Mouse (Mus musculus): ENCODE measurements at regions not wholly inside any gene's neighbourhood (a gene's known extent, or its start where the extent isn't known, plus 50 kb on each side); places are given as distances from the start of the nearest gene placed in this dataset.

- H3K27ac ChIP-seq (ENCODE audit: low read length) = no peak overlapping the region
- H3K9ac ChIP-seq (replicated peaks; ENCODE audit: low read length) = no peak overlapping the region
- no peak for ATAC-seq (ENCODE audit: low FRiP score, low TSS enrichment)
- 92% methylated on average over 2 of the region's 2 CpGs for WGBS
- no peak overlapping the region for H3K4me3 ChIP-seq (ENCODE audit: low read length)
- no peaks in the 10 kb centered on the region for H3K27me3 ChIP-seq (ENCODE audit: insufficient read depth, low read length)
- no peaks in the 10 kb centered on the region for H3K4me1 ChIP-seq (ENCODE audit: insufficient read depth, low read length)
- H3K4me2 ChIP-seq (replicated peaks; ENCODE audit: low read depth, low read length) = no peak overlapping the region
- no peaks in the 10 kb centered on the region for H3K9me3 ChIP-seq (ENCODE audit: low read length)
- no peaks in the 10 kb centered on the region for H3K36me3 ChIP-seq (ENCODE audit: insufficient read depth, low read length)
Measured at GRCm38 (mm10) chr8:90654786-90655185, 162.4 kb downstream of the Gm19935 start.

DNA sequence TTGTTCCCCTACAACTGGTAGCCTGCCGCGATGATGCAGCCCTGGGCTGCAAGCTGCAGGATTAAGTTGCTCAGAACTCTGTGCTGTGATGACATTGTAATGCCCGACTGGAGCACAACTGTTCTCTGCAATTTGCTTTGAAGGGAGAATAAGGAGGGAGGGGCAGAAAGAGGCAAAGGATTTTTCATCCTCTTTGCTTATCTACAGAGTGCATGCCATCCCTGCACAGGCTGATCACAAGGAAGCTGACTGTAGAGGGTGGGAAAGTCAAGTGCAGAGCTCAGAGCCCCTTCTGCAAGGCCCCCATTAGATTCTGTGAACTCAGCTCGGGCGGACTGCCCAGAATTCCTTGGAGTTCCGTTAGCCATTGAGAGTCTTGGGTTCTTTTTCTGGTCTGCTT, 174.8 kb downstream of the Gm19935 start:
- H3K4me2 ChIP-seq (replicated peaks; ENCODE audit: low read depth, low read length) = no peak overlapping the region
- H3K4me3 ChIP-seq (ENCODE audit: low read length) = no peak overlapping the region
- H3K4me1 ChIP-seq (ENCODE audit: insufficient read depth, low read length) = no peaks in the 10 kb centered on the region
- no peak overlapping the region for H3K27ac ChIP-seq (ENCODE audit: low read length)
- 50% methylated on average over 6 of the region's 6 CpGs for whole genome bisulfite sequencing
- no peak overlapping the region for H3K9ac ChIP-seq (replicated peaks; ENCODE audit: low read length)
- no peak for ATAC-seq (ENCODE audit: low FRiP score, low TSS enrichment)
- no peaks in the 10 kb centered on the region for H3K36me3 ChIP-seq (ENCODE audit: insufficient read depth, low read length)
- no peaks in the 10 kb centered on the region for H3K27me3 ChIP-seq (ENCODE audit: insufficient read depth, low read length)
- H3K9me3 ChIP-seq (ENCODE audit: low read length) = no peaks in the 10 kb centered on the region

GRCm38 (mm10) chr8:90636770-90637169, 180.4 kb downstream of the Gm19935 start:
- Histone ChIP-seq H3K9ac (replicated peaks; ENCODE audit: low read length) (no peak overlapping the region), H3K27me3 (ENCODE audit: insufficient read depth, low read length) (no peaks in the 10 kb centered on the region), H3K4me1 (ENCODE audit: insufficient read depth, low read length) (no peaks in the 10 kb centered on the region), H3K4me2 (replicated peaks; ENCODE audit: low read depth, low read length) (no peak overlapping the region), H3K9me3 (ENCODE audit: low read length) (no peaks in the 10 kb centered on the region), H3K36me3 (ENCODE audit: insufficient read depth, low read length) (no peaks in the 10 kb centered on the region), H3K27ac (ENCODE audit: low read length) (no peak overlapping the region), H3K4me3 (ENCODE audit: low read length) (no peak overlapping the region)
- WGBS = 84% methylated on average over 7 of the region's 7 CpGs
- ATAC-seq (ENCODE audit: low FRiP score, low TSS enrichment) = no peak

DNA sequence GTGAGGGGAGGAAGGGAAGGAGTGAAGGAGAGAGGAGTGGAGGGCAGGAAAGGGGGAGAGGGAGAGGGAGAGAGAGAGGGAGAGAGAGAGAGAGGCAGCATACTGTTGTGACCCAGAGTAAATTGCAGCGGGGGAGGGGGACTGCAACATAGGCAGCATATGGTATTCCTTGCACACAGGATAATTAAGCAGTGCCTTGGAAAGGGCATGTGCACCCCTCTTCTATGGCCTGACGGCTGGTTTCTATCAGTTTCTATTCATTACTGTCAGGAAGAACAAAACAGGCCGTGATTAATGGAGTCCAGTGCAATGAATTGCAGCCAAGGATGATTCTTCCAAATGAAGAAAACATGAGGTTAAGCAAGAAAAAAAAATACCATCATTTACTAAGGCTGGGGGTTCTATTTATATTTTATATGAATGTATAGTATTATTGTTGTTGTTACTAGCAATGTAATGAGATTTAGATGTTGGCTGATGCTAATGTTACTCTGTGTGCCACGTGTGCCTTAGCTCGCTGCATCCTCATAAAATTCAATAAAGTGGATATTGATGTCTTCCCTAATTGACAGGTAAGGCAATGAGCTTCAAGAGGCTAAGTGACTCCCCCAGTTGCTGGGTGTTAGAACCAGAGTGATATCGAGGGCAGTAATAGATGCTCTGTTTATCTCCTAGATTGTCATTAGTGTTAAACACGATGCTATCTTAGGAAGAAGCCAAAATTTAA, 181.3 kb downstream of the Gm19935 start:
- 52% methylated on average over 7 of the region's 7 CpGs for WGBS
- no peaks in the 10 kb centered on the region for H3K36me3 ChIP-seq (ENCODE audit: insufficient read depth, low read length)
- no peak overlapping the region for H3K9ac ChIP-seq (replicated peaks; ENCODE audit: low read length)
- H3K27me3 ChIP-seq (ENCODE audit: insufficient read depth, low read length) = no peaks in the 10 kb centered on the region
- no peak overlapping the region for H3K27ac ChIP-seq (ENCODE audit: low read length)
- H3K4me2 ChIP-seq (replicated peaks; ENCODE audit: low read depth, low read length) = no peak overlapping the region
- no peaks in the 10 kb centered on the region for H3K9me3 ChIP-seq (ENCODE audit: low read length)
- H3K4me3 ChIP-seq (ENCODE audit: low read length) = no peak overlapping the region
- no peaks in the 10 kb centered on the region for H3K4me1 ChIP-seq (ENCODE audit: insufficient read depth, low read length)
- ATAC-seq (ENCODE audit: low FRiP score, low TSS enrichment) = peak; percentile 57; the same call in 1 of the 2 replicates

GRCm38 (mm10) chr8:90630796-90631195, 186.4 kb downstream of the Gm19935 start:
- H3K9ac ChIP-seq (replicated peaks; ENCODE audit: low read length) = no peak overlapping the region
- H3K4me1 ChIP-seq (ENCODE audit: insufficient read depth, low read length) = no peaks in the 10 kb centered on the region
- no peak overlapping the region for H3K4me3 ChIP-seq (ENCODE audit: low read length)
- no peak overlapping the region for H3K27ac ChIP-seq (ENCODE audit: low read length)
- H3K4me2 ChIP-seq (replicated peaks; ENCODE audit: low read depth, low read length) = no peak overlapping the region
- ATAC-seq (ENCODE audit: low FRiP score, low TSS enrichment) = no peak
- H3K27me3 ChIP-seq (ENCODE audit: insufficient read depth, low read length) = no peaks in the 10 kb centered on the region
- H3K9me3 ChIP-seq (ENCODE audit: low read length) = no peaks in the 10 kb centered on the region
- 76% methylated on average over 1 of the region's 1 CpGs for WGBS
- H3K36me3 ChIP-seq (ENCODE audit: insufficient read depth, low read length) = no peaks in the 10 kb centered on the region

GRCm38 (mm10) chr8:90608410-90608809, 208.8 kb downstream of the Gm19935 start:
- Histone ChIP-seq H3K9ac (replicated peaks; ENCODE audit: low read length) (no peak overlapping the region), H3K27ac (ENCODE audit: low read length) (no peak overlapping the region), H3K36me3 (ENCODE audit: insufficient read depth, low read length) (no peaks in the 10 kb centered on the region), H3K4me1 (ENCODE audit: insufficient read depth, low read length) (no peaks in the 10 kb centered on the region), H3K4me3 (ENCODE audit: low read length) (no peak overlapping the region), H3K4me2 (replicated peaks; ENCODE audit: low read depth, low read length) (no peak overlapping the region), H3K9me3 (ENCODE audit: low read length) (no peaks in the 10 kb centered on the region), H3K27me3 (ENCODE audit: insufficient read depth, low read length) (no peaks in the 10 kb centered on the region)
- ATAC-seq (ENCODE audit: low FRiP score, low TSS enrichment) = no peak
- WGBS = 72% methylated on average over 3 of the region's 3 CpGs

- no peak for ATAC-seq (ENCODE audit: low FRiP score, low TSS enrichment)
- no peaks in the 10 kb centered on the region for H3K9me3 ChIP-seq (ENCODE audit: low read length)
- H3K4me2 ChIP-seq (replicated peaks; ENCODE audit: low read depth, low read length) = no peak overlapping the region
- no peaks in the 10 kb centered on the region for H3K36me3 ChIP-seq (ENCODE audit: insufficient read depth, low read length)
- no peaks in the 10 kb centered on the region for H3K27me3 ChIP-seq (ENCODE audit: insufficient read depth, low read length)
- 31% methylated on average over 11 of the region's 11 CpGs for WGBS
- H3K4me1 ChIP-seq (ENCODE audit: insufficient read depth, low read length) = no peaks in the 10 kb centered on the region
- no peak overlapping the region for H3K4me3 ChIP-seq (ENCODE audit: low read length)
- no peak overlapping the region for H3K9ac ChIP-seq (replicated peaks; ENCODE audit: low read length)
- no peak overlapping the region for H3K27ac ChIP-seq (ENCODE audit: low read length)
Measured at GRCm38 (mm10) chr8:90600946-90601695, 216.1 kb downstream of the Gm19935 start.

DNA sequence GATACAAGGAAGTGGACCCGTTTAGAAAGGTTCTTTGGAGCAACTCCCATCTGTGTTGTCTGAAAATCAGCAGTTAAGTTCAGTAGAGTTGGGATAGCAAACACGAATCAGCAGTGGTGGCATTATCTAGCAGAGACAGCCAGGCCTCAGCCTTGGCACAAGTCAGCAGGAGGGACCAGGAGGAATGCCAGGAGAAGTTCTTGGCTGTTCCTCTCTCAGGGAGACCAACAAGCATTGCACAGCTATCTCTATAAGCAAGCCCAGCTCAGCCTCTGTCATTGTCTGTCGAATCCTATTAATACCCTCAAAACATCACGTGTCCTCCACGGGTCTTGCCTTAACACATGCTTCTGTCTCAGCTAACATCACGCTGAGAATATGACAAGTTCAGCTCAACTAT, 219.8 kb downstream of the Gm19935 start:
- 89% methylated on average over 6 of the region's 6 CpGs for WGBS
- Histone ChIP-seq H3K4me1 (ENCODE audit: insufficient read depth, low read length) (no peaks in the 10 kb centered on the region), H3K36me3 (ENCODE audit: insufficient read depth, low read length) (no peaks in the 10 kb centered on the region), H3K4me2 (replicated peaks; ENCODE audit: low read depth, low read length) (no peak overlapping the region), H3K9ac (replicated peaks; ENCODE audit: low read length) (no peak overlapping the region), H3K4me3 (ENCODE audit: low read length) (no peak overlapping the region), H3K27ac (ENCODE audit: low read length) (no peak overlapping the region), H3K9me3 (ENCODE audit: low read length) (no peaks in the 10 kb centered on the region), H3K27me3 (ENCODE audit: insufficient read depth, low read length) (no peaks in the 10 kb centered on the region)
- no peak for ATAC-seq (ENCODE audit: low FRiP score, low TSS enrichment)

DNA sequence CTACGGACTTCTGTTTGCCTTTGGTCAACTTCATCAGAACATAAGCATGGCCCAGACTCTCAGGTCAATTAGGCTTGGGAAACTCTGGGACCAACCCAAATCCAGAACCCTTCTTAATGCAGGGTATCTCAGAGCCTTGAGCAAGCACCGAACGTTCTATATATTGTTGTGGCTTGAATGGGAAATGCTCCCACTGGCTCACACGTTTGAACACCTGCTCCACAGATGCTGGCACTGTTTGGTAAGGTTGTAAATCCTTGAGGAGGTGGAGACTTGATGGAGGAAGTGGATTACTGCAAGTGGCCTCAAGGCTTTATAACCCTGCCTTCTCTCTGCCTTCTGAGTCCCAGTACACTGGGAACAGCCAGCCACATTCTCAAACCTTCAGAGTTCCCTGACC, 231.3 kb upstream of the Tox3 start:
- Histone ChIP-seq H3K4me3 (ENCODE audit: low read length) (no peak overlapping the region), H3K36me3 (ENCODE audit: insufficient read depth, low read length) (no peaks in the 10 kb centered on the region), H3K4me1 (ENCODE audit: insufficient read depth, low read length) (no peaks in the 10 kb centered on the region), H3K27ac (ENCODE audit: low read length) (no peak overlapping the region), H3K9me3 (ENCODE audit: low read length) (no peaks in the 10 kb centered on the region), H3K9ac (replicated peaks; ENCODE audit: low read length) (no peak overlapping the region), H3K27me3 (ENCODE audit: insufficient read depth, low read length) (no peaks in the 10 kb centered on the region), H3K4me2 (replicated peaks; ENCODE audit: low read depth, low read length) (no peak overlapping the region)
- ATAC-seq (ENCODE audit: low FRiP score, low TSS enrichment) = no peak
- 73% methylated on average over 4 of the region's 4 CpGs for WGBS

DNA sequence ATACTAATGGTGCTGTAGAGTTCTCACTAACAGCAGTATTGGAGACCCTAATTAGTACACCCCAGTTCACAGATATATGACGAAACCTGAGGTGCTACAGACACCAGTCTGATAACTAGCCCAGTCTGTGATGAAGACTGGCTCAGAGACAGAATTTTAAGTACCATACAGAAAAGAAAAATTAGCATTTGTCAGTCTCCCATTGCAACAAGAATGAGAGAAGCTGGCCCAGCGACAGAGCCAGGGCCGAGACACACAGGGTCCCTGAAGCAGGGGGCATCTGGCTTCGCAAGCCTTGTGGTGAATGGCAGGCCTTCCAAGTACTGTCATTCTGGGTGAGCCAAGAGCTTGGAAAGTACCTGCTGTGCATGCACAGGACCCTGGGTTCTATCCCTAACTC, 228.8 kb upstream of the Tox3 start:
- Histone ChIP-seq H3K4me3 (ENCODE audit: low read length) (no peak overlapping the region), H3K9ac (replicated peaks; ENCODE audit: low read length) (no peak overlapping the region), H3K27ac (ENCODE audit: low read length) (no peak overlapping the region), H3K4me1 (ENCODE audit: insufficient read depth, low read length) (no peaks in the 10 kb centered on the region), H3K27me3 (ENCODE audit: insufficient read depth, low read length) (no peaks in the 10 kb centered on the region), H3K36me3 (ENCODE audit: insufficient read depth, low read length) (no peaks in the 10 kb centered on the region), H3K4me2 (replicated peaks; ENCODE audit: low read depth, low read length) (no peak overlapping the region), H3K9me3 (ENCODE audit: low read length) (no peaks in the 10 kb centered on the region)
- ATAC-seq (ENCODE audit: low FRiP score, low TSS enrichment) = no peak
- WGBS = 67% methylated on average over 4 of the region's 4 CpGs
